7 mouse cellular contexts compared by ENCODE assay signal in genomic region chr7:49065621-49066475, GRCm38 (mm10).
DNase-seq lines count a peak whose midpoint lies in the region; ATAC-seq lines count a peak whose summit lies in the region.

No protein-coding gene starts in this region.

- peak; percentile 15 for DNase-seq in urinary bladder, postnatal 14 days (ENCODE audit: low spot score)
- no peak for DNase-seq in urinary bladder, adult 2 months (ENCODE audit: low spot score)
- peak; percentile 83 to 85 for DNase-seq in cerebellum, postnatal 14 days
- peak; percentile 69 for DNase-seq in midbrain, embryonic 14.5 days

- 0 out of 2 replicates have a peak, but pooled peaks have one; percentile 3 for ATAC-seq in hindbrain, embryonic 16.5 days
- peak; percentile 22; the same call in 1 of the 2 replicates for ATAC-seq in midbrain, embryonic 14.5 days (ENCODE audit: low FRiP score, low TSS enrichment)
- ATAC-seq in megakaryocyte-erythroid progenitor cell, adult 5-6 weeks (replicated peaks; ENCODE audit: low FRiP score, low TSS enrichment, poor library complexity, severe bottlenecking): no peak
- ATAC-seq in megakaryocyte, adult 5-6 weeks (ENCODE audit: poor library complexity, severe bottlenecking): no peak

- no peak overlapping the region for H3K4me2 ChIP-seq in hindbrain, embryonic 16.5 days (ENCODE audit: low read length)
- no peak overlapping the region for H3K4me2 ChIP-seq in midbrain, embryonic 14.5 days (ENCODE audit: low read length)

- H3K9me3 ChIP-seq in hindbrain, embryonic 16.5 days (ENCODE audit: control insufficient read depth, low read length): no peaks in the 10 kb centered on the region
- H3K9me3 ChIP-seq in midbrain, embryonic 14.5 days (ENCODE audit: control insufficient read depth, low read length): no peaks in the 10 kb centered on the region

- 27% methylated on average over 9 of the region's 9 CpGs for WGBS in hindbrain, embryonic 16.5 days
- WGBS in midbrain, embryonic 14.5 days: 7% methylated on average over 9 of the region's 9 CpGs

- H3K4me1 ChIP-seq in hindbrain, embryonic 16.5 days (ENCODE audit: control insufficient read depth, insufficient read depth, low read depth, low read length): peaks cover 31% of the 10 kb centered on the region
- peaks cover 69% of the 10 kb centered on the region for H3K4me1 ChIP-seq in midbrain, embryonic 14.5 days (ENCODE audit: control insufficient read depth, insufficient read depth, low read length)

- no peaks in the 10 kb centered on the region for H3K36me3 ChIP-seq in hindbrain, embryonic 16.5 days (ENCODE audit: control insufficient read depth, insufficient read depth, low read length)
- no peaks in the 10 kb centered on the region for H3K36me3 ChIP-seq in midbrain, embryonic 14.5 days (ENCODE audit: control insufficient read depth, insufficient read depth, low read length)

- no peaks in the 10 kb centered on the region for H3K27me3 ChIP-seq in hindbrain, embryonic 16.5 days (replicated peaks; ENCODE audit: control insufficient read depth, insufficient read depth, low read length)
- no peaks in the 10 kb centered on the region for H3K27me3 ChIP-seq in midbrain, embryonic 14.5 days (ENCODE audit: control insufficient read depth, insufficient read depth, low read length)

- no peak overlapping the region for H3K9ac ChIP-seq in hindbrain, embryonic 16.5 days (ENCODE audit: low read depth, low read length)
- H3K9ac ChIP-seq in midbrain, embryonic 14.5 days (replicated peaks; ENCODE audit: low read length): no peak overlapping the region; the same call in 1 of the 2 replicates

- peak overlapping the region; percentile 20; the same call in 1 of the 2 replicates for H3K27ac ChIP-seq in hindbrain, embryonic 16.5 days (ENCODE audit: low read depth, low read length)
- peak overlapping the region; percentile 80 for H3K27ac ChIP-seq in midbrain, embryonic 14.5 days (replicated peaks; ENCODE audit: low read depth, low read length)

- H3K4me3 ChIP-seq in hindbrain, embryonic 16.5 days (ENCODE audit: low read length): no peak overlapping the region
- no peak overlapping the region for H3K4me3 ChIP-seq in midbrain, embryonic 14.5 days (replicated peaks; ENCODE audit: low read depth, low read length)

Comparison
In these comparisons a context has a peak if more than half of its experiments do, and no peak if none do; other contexts are left out.
1. ATAC-seq: peak in hindbrain, embryonic 16.5 days (single experiment) and midbrain, embryonic 14.5 days (single experiment); none in megakaryocyte-erythroid progenitor cell, adult 5-6 weeks (single experiment) and megakaryocyte, adult 5-6 weeks (single experiment).